Mouse (Mus musculus) MN1 (cell line): ENCODE measurements at regions not wholly inside any gene's neighbourhood (a gene's known extent, or its start where the extent isn't known, plus 50 kb on each side); places are given as distances from the start of the nearest gene placed in this dataset.
"Not testable (repeated sequence)": the region's sequence is repeated elsewhere in the genome, so short reads cannot be mapped to it uniquely, and the experiment has no call there.

Source experiments
- DNase-seq: peaks from one replicate; pipeline ENCODE4 v3.0.0-alpha.2; 2016; ENCODE audit warnings: low spot score

GRCm38 (mm10) chr13:68049731-68050130 lies 186.6 kb downstream of the BC048507 start:
- DNase-seq: not testable (repeated sequence)

GRCm38 (mm10) chr13:68093311-68093710 lies 230.2 kb downstream of the BC048507 start:
- DNase-seq: not testable (repeated sequence)

DNA sequence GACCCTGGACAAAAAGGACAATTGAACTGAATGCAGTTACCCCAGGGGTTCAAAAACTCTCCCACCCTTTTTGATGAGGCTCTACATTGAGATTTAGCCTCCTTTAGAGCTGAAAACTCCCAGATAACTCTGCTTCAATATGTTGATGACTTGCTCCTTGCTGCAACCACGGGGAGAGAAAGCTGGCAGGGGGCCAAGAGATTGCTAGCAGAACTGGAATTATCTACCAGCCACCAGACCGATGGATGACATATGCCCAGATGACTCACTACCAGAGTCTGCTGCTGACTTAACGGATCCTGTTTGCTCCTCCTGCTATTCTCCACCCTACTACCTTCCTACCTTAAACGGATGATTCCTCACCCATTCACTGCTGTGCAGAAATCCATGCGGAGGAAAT lies 253.7 kb downstream of the BC048507 start:
- peak; percentile 48 for DNase-seq
